Mouse (Mus musculus): ENCODE data around the gene Man2b1.

- TF ChIP-seq GATA1 (IDR thresholded peaks at IDR 0.05; ENCODE audit: borderline replicate concordance, low read length) = no peak
- TF ChIP-seq FLI1 (IDR thresholded peaks at IDR 0.05; ENCODE audit: low read length) = no peak
Measured at GRCm38 (mm10) chr8:85062603-85063002, 20.5 kb upstream of the Man2b1 start.

Data from megakaryocyte, embryonic 14.5 days (primary cell).